Mouse (Mus musculus) heart, postnatal 25 days (tissue): ENCODE measurements around the gene Cnot9. TPM values are rescaled to one million over a fixed set of nuclear protein-coding genes. Genes with fewer than 3 reads are reported as not detected.

Experiments
- total RNA-seq, 2 experiments: library from RNA; stranded (reverse); gene quantifications; 2 replicates each; pipeline ENCODE4 v1.2.3; 2021

Gene Cnot9
- total RNA-seq, 2 experiments from 2014 or later: 12.5 to 14.7 TPM

Other genes with a start within 250 kb of the Cnot9 start
- gene Gpbar1, start 227.5 kb upstream of the Cnot9 start, total RNA-seq: not detected
- 10 to 100 TPM; 87.5 to 94.8 TPM for gene Aamp, start 221.3 kb upstream of the Cnot9 start, total RNA-seq
- 100 to 1,000 TPM; 160 to 161 TPM for gene Pnkd, start 221.1 kb upstream of the Cnot9 start, total RNA-seq
- gene Tmbim1, start 200.4 kb upstream of the Cnot9 start, total RNA-seq: 10 to 100 TPM; 38.4 to 41.5 TPM
- gene Catip, start 143.9 kb upstream of the Cnot9 start, total RNA-seq: under 1 TPM; 0.18 to 0.28 TPM
- gene Slc11a1, start 130.9 kb upstream of the Cnot9 start, total RNA-seq: 1 to 10 TPM; 2.5 to 3.2 TPM
- 100 to 1,000 TPM; 123 to 139 TPM for gene Ctdsp1, start 114.5 kb upstream of the Cnot9 start, total RNA-seq
- 1 to 10 TPM in 1 of 2 experiments, under 1 TPM in 1; 0.57 to 1.0 TPM for gene Vil1, start 96.7 kb upstream of the Cnot9 start, total RNA-seq
- not detected for gene Plcd4, start 36.8 kb downstream of the Cnot9 start, total RNA-seq
- gene Usp37, start 38.2 kb downstream of the Cnot9 start, total RNA-seq: 1 to 10 TPM; 7.5 to 9.0 TPM
- gene Zfp142, start 82.2 kb downstream of the Cnot9 start, total RNA-seq: 10 to 100 TPM; 12.1 to 12.4 TPM
- gene Bcs1l, start 82.2 kb downstream of the Cnot9 start, total RNA-seq: 10 to 100 TPM; 34.5 to 36.6 TPM
- gene Rnf25, start 95.3 kb downstream of the Cnot9 start, total RNA-seq: 10 to 100 TPM; 16.7 to 20.4 TPM
- 1 to 10 TPM in 1 of 2 experiments, under 1 TPM in 1; 0.73 to 1.1 TPM for gene Stk36, start 95.4 kb downstream of the Cnot9 start, total RNA-seq
- gene Ttll4, start 155.7 kb downstream of the Cnot9 start, total RNA-seq: 10 to 100 TPM; 11.6 to 12.1 TPM
- 10 to 100 TPM; 11.1 to 11.9 TPM for gene Cyp27a1, start 207.5 kb downstream of the Cnot9 start, total RNA-seq
- 1 to 10 TPM in 1 of 2 experiments, under 1 TPM in 1; 0.96 to 2.7 TPM for gene Prkag3, start 243.2 kb downstream of the Cnot9 start, total RNA-seq